Mouse (Mus musculus) forebrain, embryonic 11.5 days (tissue): ENCODE results near the gene Ccr7. TPM values are rescaled to one million over a fixed set of nuclear protein-coding genes. Genes with fewer than 3 reads are reported as not detected.

Source experiments
- ATAC-seq: fragments of 200-750 bp; cut with Nextera tagmentation; replicated peaks from 2 replicates; pipeline ENCODE4 v1.8.0; 2017; ENCODE audit warnings: moderate TSS enrichment; ENCODE audit not compliant: low FRiP score
- DNase-seq: peaks from one replicate; pipeline ENCODE4 v3.0.0-alpha.2; 2017; ENCODE audit warnings: low spot score
- H3K27ac ChIP-seq: fragments of 300-500 bp; sonication (generic); 2 replicates; pipeline ENCODE4 v1.5.1; 2014; ENCODE audit warnings: low read depth, low read length
- H3K27me3 ChIP-seq: fragments of 300-500 bp; sonication (generic); 2 replicates; pipeline ENCODE4 v1.6.1; 2014; ENCODE audit warnings: mild to moderate bottlenecking, low read length, mixed read lengths; ENCODE audit not compliant: control insufficient read depth, insufficient read depth
- H3K36me3 ChIP-seq: fragments of 300-500 bp; sonication (generic); 2 replicates; pipeline ENCODE4 v1.6.1; 2014; ENCODE audit warnings: mild to moderate bottlenecking, low read length, moderate library complexity, mixed read lengths; ENCODE audit not compliant: control insufficient read depth, insufficient read depth
- H3K4me1 ChIP-seq: fragments of 300-500 bp; sonication (generic); replicated peaks from 2 replicates; pipeline ENCODE4 v1.6.1; 2014; ENCODE audit warnings: low read length, mixed read lengths; ENCODE audit not compliant: control insufficient read depth, insufficient read depth
- H3K4me2 ChIP-seq: fragments of 300-500 bp; sonication (generic); 2 replicates; pipeline ENCODE4 v1.6.1; 2014; ENCODE audit warnings: low read depth, mild to moderate bottlenecking, low read length, moderate library complexity, mixed read lengths; ENCODE audit not compliant: severe bottlenecking
- H3K4me3 ChIP-seq: fragments of 300-500 bp; sonication (generic); 2 replicates; pipeline ENCODE4 v1.5.1; 2014; ENCODE audit warnings: low read depth, low read length
- H3K9ac ChIP-seq: fragments of 300-500 bp; sonication (generic); 2 replicates; pipeline ENCODE4 v1.6.1; 2014; ENCODE audit warnings: low read length
- H3K9me3 ChIP-seq: fragments of 300-500 bp; sonication (generic); 2 replicates; pipeline ENCODE4 v1.6.1; 2016; ENCODE audit warnings: low read length, mixed read lengths; ENCODE audit not compliant: control insufficient read depth
- WGBS: fragments of 180-500 bp; shearing (Covaris S2); extraction: QIAGEN DNeasy Blood & Tissue Kit; methylation state at CpG from one replicate; pipeline ENCODE4 v1.1.7; 2014; 5-methylcytosine and 5-hydroxymethylcytosine counted together
- polyA plus RNA-seq: library from polyadenylated mRNA; unstranded; fragments of >200 nt; fragmentation: Nextera tagmentation; extraction: Ambion mirVana; gene quantifications from 2 replicates; pipeline ENCODE4 v1.2.1, GENCODE M21; 2014

Ccr7 gene
- polyA plus RNA-seq, 1 experiment from 2014 or later, result 0.31 TPM

GRCm38 (mm10) chr11:99144456-99144855 is 10.4 kb downstream of the Ccr7 start:
- H3K9ac ChIP-seq, result no peak overlapping the region
- H3K27ac ChIP-seq, result no peak overlapping the region
- H3K9me3 ChIP-seq, result no peaks in the 10 kb centered on the region
- no peak overlapping the region for H3K4me2 ChIP-seq
- H3K36me3 ChIP-seq, result no peaks in the 10 kb centered on the region
- no peak for ATAC-seq
- 0 out of 2 replicates have a peak, but pooled peaks cover 7% of the 10 kb centered on the region for H3K4me1 ChIP-seq
- WGBS, result 89% methylated on average over 5 of the region's 5 CpGs
- H3K4me3 ChIP-seq, result no peak overlapping the region
- no peaks in the 10 kb centered on the region for H3K27me3 ChIP-seq
- no peak for DNase-seq

GRCm38 (mm10) chr11:99143123-99144082 is 11.5 kb downstream of the Ccr7 start:
- 80% methylated on average over 16 of the region's 16 CpGs for WGBS
- Histone ChIP-seq H3K4me1 (0 out of 2 replicates have a peak, but pooled peaks cover 3% of the 10 kb centered on the region), H3K36me3 (no peaks in the 10 kb centered on the region), H3K27ac (no peak overlapping the region), H3K4me3 (no peak overlapping the region), H3K9me3 (no peaks in the 10 kb centered on the region), H3K27me3 (no peaks in the 10 kb centered on the region), H3K9ac (no peak overlapping the region), H3K4me2 (no peak overlapping the region)
- DNase-seq (no peak), ATAC-seq (no peak)

- no peak for ATAC-seq
- no peak overlapping the region for H3K4me2 ChIP-seq
- H3K27me3 ChIP-seq, result no peaks in the 10 kb centered on the region
- no peaks in the 10 kb centered on the region for H3K9me3 ChIP-seq
- no peak overlapping the region for H3K4me3 ChIP-seq
- 77% methylated on average over 18 of the region's 18 CpGs for WGBS
- H3K27ac ChIP-seq, result no peak overlapping the region
- no peak overlapping the region for H3K9ac ChIP-seq
- H3K4me1 ChIP-seq, result no peaks in the 10 kb centered on the region
- DNase-seq, result no peak
- no peaks in the 10 kb centered on the region for H3K36me3 ChIP-seq
Measured at GRCm38 (mm10) chr11:99142493-99143095, 12.3 kb downstream of the Ccr7 start.

- no peak overlapping the region for H3K4me2 ChIP-seq
- no peaks in the 10 kb centered on the region for H3K4me1 ChIP-seq
- H3K27me3 ChIP-seq, result no peaks in the 10 kb centered on the region
- no peak overlapping the region for H3K27ac ChIP-seq
- DNase-seq, result no peak
- H3K9me3 ChIP-seq, result no peaks in the 10 kb centered on the region
- 75% methylated on average over 6 of the region's 6 CpGs for WGBS
- no peak for ATAC-seq
- no peak overlapping the region for H3K4me3 ChIP-seq
- H3K36me3 ChIP-seq, result no peaks in the 10 kb centered on the region
- H3K9ac ChIP-seq, result no peak overlapping the region
Measured at GRCm38 (mm10) chr11:99142046-99142445, 12.8 kb downstream of the Ccr7 start.

- Histone ChIP-seq H3K9ac (no peak overlapping the region), H3K36me3 (no peaks in the 10 kb centered on the region), H3K27me3 (no peaks in the 10 kb centered on the region), H3K4me2 (no peak overlapping the region), H3K27ac (no peak overlapping the region), H3K4me3 (no peak overlapping the region), H3K4me1 (peaks cover under 1% of the 10 kb centered on the region; the same call in 1 of the 2 replicates), H3K9me3 (no peaks in the 10 kb centered on the region)
- no peak for DNase-seq
- ATAC-seq, result no peak
- WGBS, result 74% methylated on average over 7 of the region's 7 CpGs
Measured at GRCm38 (mm10) chr11:99141600-99141999, 13.3 kb downstream of the Ccr7 start.

- ATAC-seq, result no peak
- Histone ChIP-seq H3K4me2 (no peak overlapping the region), H3K9me3 (no peaks in the 10 kb centered on the region), H3K4me1 (peaks cover 3% of the 10 kb centered on the region; the same call in 1 of the 2 replicates), H3K9ac (no peak overlapping the region), H3K27ac (no peak overlapping the region), H3K4me3 (no peak overlapping the region), H3K27me3 (no peaks in the 10 kb centered on the region), H3K36me3 (no peaks in the 10 kb centered on the region)
- DNase-seq, result no peak
- WGBS, result 86% methylated on average over 9 of the region's 9 CpGs
Measured at GRCm38 (mm10) chr11:99138976-99139375, 15.9 kb downstream of the Ccr7 start.

GRCm38 (mm10) chr11:99137385-99137784 is 17.5 kb downstream of the Ccr7 start:
- Histone ChIP-seq H3K4me2 (no peak overlapping the region), H3K4me3 (no peak overlapping the region), H3K36me3 (no peaks in the 10 kb centered on the region), H3K27ac (no peak overlapping the region), H3K27me3 (no peaks in the 10 kb centered on the region), H3K4me1 (peaks cover 5% of the 10 kb centered on the region), H3K9ac (no peak overlapping the region), H3K9me3 (no peaks in the 10 kb centered on the region)
- WGBS, result 80% methylated on average over 3 of the region's 4 CpGs
- ATAC-seq (no peak), DNase-seq (no peak)

GRCm38 (mm10) chr11:99136961-99137360 is 17.9 kb downstream of the Ccr7 start:
- Histone ChIP-seq H3K36me3 (no peaks in the 10 kb centered on the region), H3K27ac (no peak overlapping the region), H3K4me3 (no peak overlapping the region), H3K9me3 (no peaks in the 10 kb centered on the region), H3K4me1 (peaks cover 9% of the 10 kb centered on the region), H3K27me3 (no peaks in the 10 kb centered on the region), H3K9ac (no peak overlapping the region), H3K4me2 (no peak overlapping the region)
- WGBS, result 71% methylated on average over 4 of the region's 4 CpGs
- DNase-seq (no peak), ATAC-seq (no peak)
